Mouse (Mus musculus) cerebellum, adult 11 months (tissue): ENCODE measurements around the gene Spcs3.

Experiments used
- DNase-seq: peaks from one replicate; pipeline ENCODE4 v3.0.0; 2022

Gene Spcs3

DNA sequence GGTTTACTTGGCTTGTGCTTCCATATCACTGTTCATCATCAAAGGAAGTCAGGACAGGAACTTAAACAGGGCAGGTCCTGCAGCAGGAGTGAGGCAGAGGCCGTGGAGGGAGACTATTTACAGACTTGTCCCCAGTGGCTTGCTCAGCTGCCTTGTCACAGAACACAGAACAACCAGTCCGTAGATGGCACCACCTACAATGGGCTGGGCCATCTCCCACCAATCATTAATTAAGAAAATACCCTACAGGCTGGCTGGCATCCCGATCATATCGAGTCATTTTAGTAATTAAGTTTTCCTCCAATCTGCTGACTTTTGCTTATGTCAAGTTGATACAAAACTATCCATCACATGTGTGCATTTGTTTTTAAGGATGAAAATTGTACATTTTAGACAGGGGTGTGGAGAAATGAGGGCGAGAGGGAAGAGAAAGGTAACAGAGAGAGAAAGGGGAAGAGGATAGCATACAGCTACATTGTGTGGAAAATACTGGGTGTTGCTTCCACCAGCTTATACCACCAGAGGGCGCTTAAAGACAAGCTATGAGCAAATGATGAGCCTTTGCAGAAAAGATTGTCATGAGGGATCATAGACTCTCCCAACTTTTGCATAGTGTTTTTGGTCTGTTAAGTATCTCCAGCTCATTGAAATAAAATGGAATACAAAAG, 22.2 kb downstream of the Spcs3 start:
- peak; percentile 63 for DNase-seq

DNA sequence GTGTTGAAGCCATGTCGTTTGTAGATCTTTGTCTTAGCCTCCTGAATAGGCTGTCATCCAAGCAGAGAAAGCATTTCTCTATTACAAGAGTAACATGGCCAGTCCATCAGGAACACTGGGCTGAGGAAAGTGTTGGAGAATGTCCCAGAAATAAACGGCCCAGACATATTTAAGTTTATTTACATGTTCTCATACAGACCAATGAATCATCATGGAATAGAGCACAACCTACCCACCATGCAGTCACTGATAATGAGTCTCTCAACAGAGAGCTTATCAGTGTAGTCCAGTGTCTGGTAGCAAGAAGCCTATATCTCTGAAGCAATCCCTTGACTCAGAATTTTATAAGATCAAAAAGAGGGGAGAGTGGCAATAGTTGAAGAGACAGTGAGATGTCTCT, 24.7 kb downstream of the Spcs3 start:
- DNase-seq, result no peak

DNA sequence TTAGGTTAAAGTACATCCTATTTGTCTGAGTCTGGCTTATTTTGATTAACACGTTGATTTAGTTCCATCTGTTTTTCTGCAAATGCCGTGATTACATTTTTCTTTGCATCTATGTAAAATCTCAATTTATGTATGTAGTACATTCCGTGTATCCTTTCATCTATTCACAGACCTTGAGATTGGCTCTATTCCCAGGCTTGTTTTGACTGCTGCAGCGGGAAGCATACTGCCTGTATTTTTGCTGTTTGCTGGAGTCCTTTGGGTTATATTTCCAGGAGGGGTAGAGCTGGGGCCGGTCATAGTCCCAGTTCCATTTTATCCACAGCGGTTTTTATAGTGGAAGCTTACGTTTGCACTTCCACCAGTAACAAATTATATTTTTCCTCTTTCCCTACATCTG, 26.7 kb downstream of the Spcs3 start:
- DNase-seq, result no peak

DNA sequence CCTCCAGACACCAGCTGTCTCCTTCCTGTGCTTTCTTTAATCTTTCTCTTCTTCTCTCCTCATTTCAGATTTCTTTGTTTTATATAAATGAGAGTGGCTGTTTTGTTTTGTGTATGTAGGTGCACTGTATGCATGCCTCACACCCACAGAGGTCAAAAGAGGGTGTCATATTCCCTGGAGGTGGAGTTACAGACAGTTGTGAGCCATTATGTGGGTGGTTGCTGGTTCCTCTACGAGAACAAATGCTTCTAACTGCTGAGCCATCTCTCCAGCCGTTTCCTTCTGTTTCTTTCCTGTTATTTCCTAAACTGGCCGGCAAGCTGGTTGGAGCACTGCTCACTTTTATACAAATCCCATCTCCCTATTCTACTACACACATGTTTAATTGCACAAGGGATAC, 35.9 kb downstream of the Spcs3 start:
- DNase-seq, result no peak

DNA sequence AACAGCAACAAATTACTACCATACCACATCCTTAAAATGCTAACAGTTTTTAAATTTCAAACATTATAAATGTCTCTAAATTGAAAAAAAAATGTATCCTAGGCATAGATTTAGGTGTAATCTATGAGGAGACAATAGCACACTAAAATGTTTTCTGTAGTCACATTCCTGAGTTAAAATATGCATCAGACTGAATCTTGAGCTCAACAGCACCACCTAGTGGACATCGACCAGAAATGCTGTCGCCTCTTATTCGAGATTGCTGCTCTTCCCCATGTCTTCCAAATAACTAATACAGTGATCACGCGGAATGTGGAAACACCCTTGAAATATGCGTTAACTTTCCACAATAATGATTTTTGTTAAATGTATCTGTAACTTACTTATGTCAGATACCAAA, 36.7 kb downstream of the Spcs3 start:
- peak; percentile 8 for DNase-seq

DNA sequence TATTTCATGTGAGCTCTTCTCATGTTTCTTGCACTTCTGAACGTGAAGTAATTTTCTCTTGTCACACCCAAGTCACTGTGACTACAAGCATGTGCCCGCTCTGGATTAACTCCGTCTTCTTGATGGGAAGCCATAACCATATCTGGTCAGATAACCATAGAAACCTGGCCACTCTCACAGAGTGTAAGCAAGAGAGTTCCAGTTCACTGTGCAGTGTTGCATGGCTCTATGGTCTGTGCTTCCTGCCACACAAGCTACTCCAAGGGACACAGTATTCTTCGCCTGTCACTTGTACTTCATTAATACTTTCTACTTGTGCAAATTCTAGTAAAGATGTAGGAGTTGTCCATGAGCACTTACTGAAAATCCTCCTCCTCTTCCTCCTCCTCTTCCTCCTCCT, 37.9 kb downstream of the Spcs3 start:
- DNase-seq, result no peak

DNA sequence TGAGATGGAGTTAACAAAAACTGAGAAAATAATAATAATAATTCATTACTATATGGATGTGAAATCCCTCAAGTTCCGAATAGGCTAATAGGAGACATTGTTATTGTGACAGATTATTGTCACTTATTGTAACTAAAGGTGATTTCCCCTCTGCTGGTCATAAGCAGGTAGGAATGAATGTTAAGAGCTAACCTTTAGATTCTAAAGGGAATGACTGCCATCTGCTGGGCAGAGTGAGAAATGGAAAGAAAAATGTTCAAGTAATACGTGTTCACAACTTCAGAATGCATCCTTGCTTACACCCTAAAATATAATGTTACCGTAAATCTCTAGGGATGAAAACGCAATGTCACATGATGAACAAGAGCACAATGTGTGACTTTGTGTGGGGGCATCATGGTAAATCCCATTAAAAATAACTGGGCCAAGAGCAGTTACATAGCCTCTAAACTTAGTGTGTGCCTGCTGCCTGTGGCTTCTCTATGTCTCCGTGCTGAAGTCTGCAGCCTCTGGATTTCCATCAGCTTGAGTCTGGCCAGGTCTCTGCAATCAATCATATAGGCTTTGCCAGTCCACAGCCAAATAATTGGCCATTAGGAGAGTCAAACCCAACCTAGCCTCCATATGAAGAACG, 38.6 kb downstream of the Spcs3 start:
- DNase-seq, result peak; percentile 7

DNA sequence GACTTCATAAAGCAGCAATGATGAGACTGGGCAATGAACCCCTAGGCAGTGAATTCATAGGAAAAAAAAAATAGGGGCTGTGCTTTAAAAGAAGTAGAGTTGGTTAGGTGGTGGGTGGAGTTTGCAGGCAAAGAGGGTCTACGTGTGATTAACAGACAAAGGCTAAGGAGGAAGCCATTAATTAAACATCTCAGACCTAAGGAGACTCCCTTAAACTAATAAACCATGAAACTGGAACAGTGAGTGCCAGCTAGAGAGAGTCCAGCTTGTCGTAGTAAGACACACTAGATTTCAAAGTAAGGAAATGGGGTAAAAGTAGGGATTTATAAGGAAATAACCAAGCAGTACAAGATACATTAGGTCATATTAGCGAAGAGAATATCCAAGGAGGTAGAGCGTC, 41.4 kb downstream of the Spcs3 start:
- DNase-seq, result no peak

DNA sequence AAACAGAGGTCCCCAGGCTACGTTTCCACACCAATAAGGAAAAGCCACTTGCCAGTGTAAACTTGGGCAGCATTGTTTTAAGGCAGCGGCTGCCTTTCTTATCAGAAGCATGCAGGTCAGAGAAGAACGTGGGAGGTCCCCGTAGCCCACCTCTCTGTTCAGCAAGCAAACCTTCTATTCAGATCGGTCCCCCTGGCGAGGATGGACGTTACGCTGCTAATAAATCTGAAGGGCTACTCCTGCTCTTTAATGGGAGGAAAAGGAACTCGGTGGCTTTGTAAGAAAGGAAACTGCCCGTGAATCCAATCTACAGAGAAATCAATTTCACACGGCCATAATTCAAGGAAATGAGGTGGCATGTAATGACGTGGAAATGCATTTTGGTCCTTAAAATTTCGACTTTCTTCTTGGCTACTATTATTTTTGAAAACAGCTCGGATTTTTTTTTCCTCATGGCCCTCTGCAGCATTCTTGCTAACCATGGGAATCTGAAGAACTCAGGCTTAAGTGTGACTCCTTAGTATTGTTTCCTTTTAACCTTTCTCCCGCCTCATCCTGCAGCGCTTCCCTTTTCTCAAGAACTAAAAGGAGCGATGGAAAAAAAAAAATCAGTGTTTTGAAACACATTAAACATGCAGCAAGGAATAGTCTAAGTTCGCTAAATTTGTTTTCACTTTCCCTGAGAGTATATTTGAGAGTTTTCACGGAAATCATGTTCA, 43.1 kb downstream of the Spcs3 start:
- DNase-seq, result no peak
